Mouse (Mus musculus) fibroblast of lung, adult 2 months (primary cell): ENCODE measurements at regions not wholly inside any gene's neighbourhood (a gene's known extent, or its start where the extent isn't known, plus 50 kb on each side); places are given as distances from the start of the nearest gene placed in this dataset.
"Not testable (repeated sequence)": the region's sequence is repeated elsewhere in the genome, so short reads cannot be mapped to it uniquely, and the experiment has no call there.

ENCODE experiments used
- DNase-seq: peaks from one replicate; pipeline ENCODE4 v3.0.0-alpha.2; 2011; ENCODE audit warnings: low read depth

DNA sequence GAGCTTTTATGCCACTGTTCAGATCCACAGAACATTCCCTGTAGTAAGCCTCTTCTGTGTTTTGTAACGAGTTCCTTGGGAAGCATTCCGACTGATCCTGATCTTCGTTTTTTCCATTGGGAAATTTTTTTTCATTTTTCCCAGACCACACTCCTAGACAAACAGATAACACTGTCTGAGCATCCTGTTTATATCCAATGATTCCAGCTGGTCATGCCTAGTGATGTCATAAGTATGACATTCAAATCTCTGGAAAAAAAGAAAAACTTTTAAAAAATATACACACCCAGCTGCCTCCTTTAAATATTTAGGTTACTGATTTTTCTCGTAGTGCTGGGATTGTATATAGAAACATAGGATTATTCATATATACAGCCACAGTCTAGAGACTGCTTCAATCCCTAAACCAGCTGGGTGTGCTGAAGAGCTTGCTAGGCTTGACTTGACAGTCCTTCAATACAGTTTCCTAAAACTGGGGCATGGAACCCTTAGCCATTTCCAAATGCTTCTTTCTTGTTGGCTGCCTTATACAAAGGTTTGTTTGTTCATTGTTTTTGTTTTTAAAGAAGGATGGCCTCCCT lies 116.0 kb upstream of the Ghr start:
- no peak for DNase-seq

DNA sequence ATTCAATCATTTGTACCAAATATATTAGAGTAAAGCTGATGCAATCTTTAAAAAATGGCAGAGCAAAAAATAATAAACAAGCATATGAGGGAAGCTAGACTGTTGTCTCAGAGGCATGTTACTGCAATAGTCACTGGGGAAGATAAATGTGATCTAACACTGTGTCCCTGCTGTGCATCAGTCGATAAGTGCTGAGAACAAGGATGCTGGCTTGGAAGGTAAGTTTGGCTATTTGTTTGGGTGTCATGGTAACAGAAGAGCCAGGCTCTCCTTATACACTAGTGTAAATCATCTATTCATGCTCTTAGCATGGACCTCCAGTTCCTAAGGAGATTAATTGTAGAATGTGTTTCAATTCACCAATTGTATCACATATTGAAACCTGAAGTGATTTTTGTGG lies 102.0 kb upstream of the Ghr start:
- DNase-seq: no peak

DNA sequence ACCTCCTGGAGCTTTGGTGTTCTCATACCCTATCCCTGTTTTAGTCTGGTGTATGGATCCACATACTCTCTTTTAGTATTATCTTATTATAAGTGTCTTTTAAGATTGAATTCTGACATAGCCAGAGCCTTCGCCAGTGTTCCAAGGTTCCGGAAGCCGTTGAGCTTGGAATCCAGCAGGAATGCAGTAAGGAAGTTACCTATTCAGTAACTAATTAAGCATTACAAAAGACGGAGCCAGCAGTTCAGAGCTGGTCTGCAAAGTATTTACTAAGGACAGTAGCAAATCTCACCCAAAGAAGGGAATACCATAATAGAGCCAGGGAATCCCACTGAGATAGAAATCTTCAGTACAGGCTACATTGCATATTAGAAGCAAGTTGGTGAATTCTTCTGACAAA lies 93.7 kb upstream of the Ghr start:
- not testable (repeated sequence) for DNase-seq

GRCm38 (mm10) chr15:3672586-3672985 lies 89.3 kb upstream of the Ghr start:
- DNase-seq: no peak

DNA sequence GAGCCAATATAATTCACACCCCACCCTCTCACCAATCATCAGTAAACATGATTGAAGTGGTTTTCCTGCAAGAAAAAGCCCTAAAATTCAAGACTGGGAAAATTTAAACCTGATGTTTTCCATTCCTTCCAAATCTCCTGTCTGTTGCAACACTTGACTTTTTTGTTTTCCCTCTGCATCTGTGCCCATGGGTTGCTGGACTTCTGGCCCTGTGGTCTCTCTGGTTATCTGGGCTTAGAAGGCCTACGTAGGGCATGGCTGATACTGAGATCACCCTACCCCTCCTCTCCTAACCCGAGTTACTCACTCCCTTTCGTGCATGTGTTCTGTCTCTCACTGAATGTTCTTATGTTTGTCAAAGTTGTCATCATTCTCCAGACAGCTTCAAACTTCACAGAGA lies 87.9 kb upstream of the Ghr start:
- peak; percentile 70 for DNase-seq

DNA sequence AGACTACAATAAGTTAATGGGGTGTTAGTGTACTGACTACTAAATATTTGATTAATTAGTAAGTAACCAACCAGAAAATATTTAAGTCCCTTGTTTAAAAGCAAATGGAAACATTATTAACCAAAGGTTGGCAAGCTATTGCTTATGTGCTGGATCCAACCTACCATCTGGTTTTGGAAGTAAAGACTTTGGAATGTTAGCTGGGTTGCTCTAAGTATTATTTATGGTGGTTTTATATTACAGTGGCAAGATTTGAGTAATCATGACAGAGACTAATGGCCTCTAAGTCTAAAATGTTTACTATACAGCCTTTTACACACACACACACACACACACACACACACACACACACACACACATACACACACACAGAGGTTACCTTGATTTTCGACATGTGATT lies 86.1 kb upstream of the Ghr start:
- no peak for DNase-seq

DNA sequence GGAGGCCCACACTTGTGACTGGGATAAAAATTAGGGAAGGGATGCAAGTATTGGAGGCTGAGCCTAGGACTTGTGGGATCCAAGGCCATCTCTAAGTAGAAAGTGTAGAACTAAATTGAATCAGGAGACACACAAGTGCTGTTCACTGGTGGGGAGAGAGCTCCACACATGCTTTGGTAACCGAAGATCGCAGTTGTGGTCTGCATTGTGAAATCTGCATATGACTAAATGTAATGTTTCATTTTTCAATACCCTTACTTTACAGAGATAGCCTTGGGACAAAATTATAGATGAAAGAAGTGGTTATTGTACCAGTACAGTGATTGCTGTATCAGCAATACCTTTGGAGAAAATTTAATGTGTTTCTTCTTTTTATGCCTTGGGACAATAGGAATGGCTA lies 85.6 kb upstream of the Ghr start:
- no peak for DNase-seq

- DNase-seq: no peak
These were observed 65.4 kb upstream of the Ghr start for GRCm38 (mm10) chr15:3648741-3649140.

DNA sequence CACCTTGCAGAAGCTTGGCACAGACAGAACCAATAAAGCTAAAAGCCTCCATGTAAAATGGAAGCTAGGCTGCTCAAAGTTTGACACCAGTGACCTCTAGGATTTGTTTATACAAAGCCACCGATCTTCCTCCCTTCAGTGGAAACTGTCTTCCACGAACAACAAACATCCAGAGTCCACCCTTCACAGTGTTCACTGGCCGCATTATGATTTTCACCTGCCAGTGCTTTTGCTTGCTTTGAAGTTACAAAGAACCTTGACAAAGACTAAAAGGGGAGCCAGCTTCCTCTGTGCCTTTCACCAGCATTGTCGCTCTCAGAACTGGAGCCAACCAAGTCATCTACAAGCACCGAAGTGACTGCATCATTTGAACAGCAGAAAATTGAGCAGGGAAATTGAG lies 56.8 kb upstream of the Ghr start:
- DNase-seq: no peak
